Mouse (Mus musculus) olfactory bulb, adult 2 months (tissue): Measurements from ENCODE around the gene Abhd2. TPM values are rescaled to one million over a fixed set of nuclear protein-coding genes. Genes with fewer than 3 reads are reported as not detected.
A peak's percentile ranks its signal among the peaks of the same experiment; 100 is the strongest.

Experiments
- H3K27ac ChIP-seq: fragments of 200-500 bp; 2 replicates; pipeline ENCODE4 v1.5.1; 2012; ENCODE audit warnings: low read depth, low read length; ENCODE audit not compliant: insufficient read depth
- H3K4me1 ChIP-seq: fragments of 200-500 bp; 2 replicates; pipeline ENCODE4 v1.6.1; 2012; ENCODE audit warnings: low read length; ENCODE audit not compliant: control insufficient read depth, insufficient read depth
- H3K4me3 ChIP-seq: fragments of 200-500 bp; 2 replicates; pipeline ENCODE4 v1.5.1; 2012; ENCODE audit warnings: mild to moderate bottlenecking, low read depth, low read length, moderate library complexity; ENCODE audit not compliant: insufficient read depth
- CTCF ChIP-seq: fragments of 200-500 bp; IDR thresholded peaks from 2 replicates; pipeline ENCODE4 v1.5.1; 2012; ENCODE audit warnings: low read depth, mild to moderate bottlenecking, low read length, moderate library complexity; ENCODE audit not compliant: insufficient read depth
- POLR2A ChIP-seq: fragments of 200-500 bp; IDR thresholded peaks from 2 replicates; pipeline ENCODE4 v1.6.1; 2012; ENCODE audit warnings: mild to moderate bottlenecking, low read depth, low read length, moderate library complexity; ENCODE audit not compliant: insufficient read depth
- WGBS: fragments of 180-500 bp; shearing (Covaris S2); methylation state at CpG from one replicate; pipeline ENCODE4 v1.1.7; 2018; 5-methylcytosine and 5-hydroxymethylcytosine counted together
- polyA plus RNA-seq: library from polyadenylated mRNA; stranded (reverse); fragments of >200 nt; gene quantifications from 2 replicates; pipeline ENCODE4 v1.2.4, GENCODE M21; 2012; ENCODE audit warnings: low replicate concordance; ENCODE audit not compliant: missing spikeins, insufficient read depth, insufficient read length

Abhd2 gene
- polyA plus RNA-seq, 1 experiment = not detected

DNA sequence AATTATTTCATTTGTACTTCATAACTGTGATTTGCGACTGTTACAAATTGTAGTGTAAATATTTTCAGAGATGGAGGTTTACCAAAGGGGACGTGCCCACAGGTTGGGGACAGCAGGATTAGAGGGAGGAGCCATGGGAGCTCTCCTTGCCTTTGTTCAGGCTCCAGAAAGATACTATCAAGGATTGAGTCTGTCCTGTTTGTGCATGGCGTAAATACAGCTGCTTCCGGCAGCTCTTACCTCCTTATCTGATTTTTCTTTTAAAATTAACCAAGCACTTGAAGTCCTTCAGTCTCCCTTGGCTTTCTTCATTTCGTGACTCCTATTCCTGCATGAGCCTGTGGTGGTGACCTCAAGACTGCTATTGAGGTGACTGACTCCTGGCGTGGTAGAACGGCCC, 26.5 kb downstream of the Abhd2 start:
- H3K4me3 ChIP-seq = no peak overlapping the region
- WGBS = 85% methylated on average over 7 of the region's 7 CpGs
- peaks cover 22% of the 10 kb centered on the region for H3K4me1 ChIP-seq
- H3K27ac ChIP-seq = no peak overlapping the region
- TF ChIP-seq CTCF (no peak), POLR2A (no peak)

DNA sequence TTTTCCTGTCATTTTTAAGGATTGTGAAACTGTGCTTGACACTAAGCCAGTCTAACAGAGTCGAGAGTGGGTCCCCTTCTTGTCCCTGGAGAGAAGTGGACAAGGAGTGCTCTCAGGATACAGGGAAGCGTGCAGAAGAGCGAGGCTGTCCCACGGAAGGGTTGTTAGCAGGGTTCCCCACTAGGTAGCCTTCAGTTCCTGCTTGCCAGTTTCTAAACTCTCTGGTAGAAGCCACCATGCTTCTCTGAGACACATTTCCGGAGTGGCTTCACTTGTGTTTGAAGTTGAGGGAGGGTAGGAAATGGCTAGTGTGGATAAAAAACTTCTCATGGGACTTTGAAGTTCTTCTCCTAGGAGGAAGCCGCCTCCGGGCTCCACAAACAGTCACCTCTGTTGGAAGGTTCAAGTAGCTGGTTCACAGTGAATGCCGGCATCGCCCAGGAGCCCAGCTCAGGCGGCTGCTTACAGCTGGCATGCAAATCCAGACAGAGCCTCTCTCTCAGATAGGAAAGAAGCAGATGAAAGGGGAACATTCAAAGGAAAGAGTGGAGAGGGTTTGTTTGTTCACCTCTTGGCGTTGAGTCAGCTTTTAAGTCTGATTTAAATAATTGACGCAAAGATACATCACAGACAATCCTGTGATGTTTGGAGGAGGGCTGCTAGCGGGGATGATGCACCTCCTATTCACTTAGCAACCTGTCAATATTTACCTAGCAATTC, 27.6 kb downstream of the Abhd2 start:
- Histone ChIP-seq H3K4me3 (no peak overlapping the region), H3K4me1 (peaks cover 16% of the 10 kb centered on the region), H3K27ac (peak overlapping the region; percentile 15; the same call in 1 of the 2 replicates)
- TF ChIP-seq POLR2A = no peak
- TF ChIP-seq CTCF = no peak
- WGBS = 63% methylated on average over 13 of the region's 13 CpGs

DNA sequence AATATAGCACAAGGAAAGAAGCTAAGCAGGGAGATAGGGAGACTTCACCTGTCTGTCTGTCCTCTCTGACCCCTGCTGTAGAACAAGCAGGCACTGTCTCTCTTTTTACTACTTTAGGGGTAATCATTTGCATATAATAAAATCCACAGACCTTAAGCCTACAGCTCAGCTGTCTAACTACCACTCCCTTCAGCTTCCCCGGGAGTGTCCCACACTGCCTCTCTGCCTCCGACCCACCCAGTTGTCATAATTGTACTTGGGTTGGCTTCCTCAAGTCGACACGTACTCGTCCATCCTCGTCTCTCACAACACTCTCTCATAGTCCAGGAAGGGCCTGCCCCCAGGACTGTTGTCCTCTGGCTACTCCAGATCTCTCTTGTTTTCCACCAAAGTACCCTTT, 29.1 kb downstream of the Abhd2 start:
- WGBS = 72% methylated on average over 6 of the region's 6 CpGs
- TF ChIP-seq POLR2A = no peak
- TF ChIP-seq CTCF = no peak
- Histone ChIP-seq H3K4me1 (peaks cover 14% of the 10 kb centered on the region), H3K27ac (no peak overlapping the region), H3K4me3 (no peak overlapping the region)

DNA sequence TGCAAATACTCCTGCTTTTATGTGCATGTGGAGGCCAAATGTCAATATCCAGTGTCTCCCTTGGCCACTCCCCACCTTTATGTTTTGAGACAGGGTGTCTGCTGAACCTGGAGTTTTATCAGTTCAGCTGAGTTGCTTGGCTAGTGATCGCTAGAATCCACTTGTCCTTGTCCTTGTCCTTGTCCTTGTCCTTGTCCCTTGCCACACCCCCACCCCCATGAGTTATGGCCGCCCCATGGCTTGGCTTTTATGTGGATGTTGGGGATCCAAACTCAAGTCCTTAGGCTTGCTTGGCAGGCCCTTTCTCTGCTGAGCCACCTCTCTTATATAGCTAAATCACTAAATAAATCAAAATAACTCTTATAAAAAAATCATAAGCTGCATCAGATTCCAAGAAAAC, 29.6 kb downstream of the Abhd2 start:
- TF ChIP-seq POLR2A (no peak), CTCF (no peak)
- Histone ChIP-seq H3K27ac (no peak overlapping the region), H3K4me3 (no peak overlapping the region), H3K4me1 (peaks cover 16% of the 10 kb centered on the region)
- WGBS = 90% methylated on average over 2 of the region's 2 CpGs

DNA sequence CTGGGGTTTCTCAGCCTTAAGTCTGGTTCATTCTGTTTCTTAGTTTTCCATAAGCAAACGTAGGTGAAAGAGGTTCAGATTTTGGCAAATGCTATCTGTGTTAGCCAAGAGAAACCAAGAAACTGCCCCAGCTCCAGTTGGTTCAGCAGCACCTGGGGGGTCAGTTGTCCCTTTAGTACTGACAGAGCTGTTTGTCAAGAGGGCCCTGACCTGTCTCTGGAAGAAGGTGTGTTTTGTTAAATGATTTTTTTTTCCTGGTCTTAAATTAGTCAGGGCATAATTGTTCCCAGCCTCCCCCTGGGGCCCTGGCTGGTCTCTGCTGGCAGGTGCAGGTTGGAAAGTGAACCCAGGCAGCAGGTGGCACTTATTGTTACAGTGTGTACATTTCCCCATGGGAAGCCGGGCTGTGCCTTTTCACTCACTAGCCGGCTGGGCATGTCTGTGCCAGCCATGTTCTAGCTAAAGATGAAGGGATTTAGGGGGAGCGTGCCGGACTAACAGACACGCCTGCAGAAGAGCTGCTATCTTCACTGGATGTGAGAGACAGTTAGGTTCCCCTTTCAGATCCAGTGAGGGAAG, 30.3 kb downstream of the Abhd2 start:
- Histone ChIP-seq H3K4me3 (no peak overlapping the region), H3K4me1 (peaks cover 16% of the 10 kb centered on the region), H3K27ac (no peak overlapping the region)
- TF ChIP-seq CTCF (no peak), POLR2A (no peak)
- WGBS = 73% methylated on average over 6 of the region's 6 CpGs

DNA sequence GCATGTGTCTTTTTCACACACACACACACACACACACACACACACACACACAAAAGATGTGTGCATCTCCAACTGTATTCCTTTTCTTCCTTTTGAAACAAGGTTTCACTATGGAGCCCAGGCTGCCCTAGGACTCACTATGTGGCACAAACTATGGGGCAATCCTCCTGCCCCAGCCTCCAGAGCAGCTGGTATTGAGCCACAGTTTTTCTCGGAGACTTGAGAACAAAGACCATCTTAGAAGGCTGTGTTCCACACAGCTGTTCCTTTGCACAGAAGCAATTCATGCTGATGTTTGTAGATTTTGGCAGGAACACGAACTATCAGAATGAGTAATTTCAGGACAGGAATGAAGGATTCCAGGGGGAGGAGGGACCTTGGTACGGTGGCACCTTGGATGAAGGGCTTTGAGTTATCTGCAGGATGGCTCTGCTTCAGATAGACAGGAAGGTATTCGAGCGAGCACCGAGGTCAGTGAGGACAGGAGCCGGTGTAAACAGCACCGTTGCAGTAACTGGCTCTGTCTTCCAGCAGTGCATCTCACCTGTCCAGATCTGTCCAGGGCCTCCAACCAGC, 35.5 kb downstream of the Abhd2 start:
- H3K27ac ChIP-seq = peak overlapping the region; percentile 7
- no peak overlapping the region for H3K4me3 ChIP-seq
- TF ChIP-seq CTCF (no peak), POLR2A (no peak)
- H3K4me1 ChIP-seq = peaks cover 36% of the 10 kb centered on the region
- 61% methylated on average over 8 of the region's 8 CpGs for WGBS

DNA sequence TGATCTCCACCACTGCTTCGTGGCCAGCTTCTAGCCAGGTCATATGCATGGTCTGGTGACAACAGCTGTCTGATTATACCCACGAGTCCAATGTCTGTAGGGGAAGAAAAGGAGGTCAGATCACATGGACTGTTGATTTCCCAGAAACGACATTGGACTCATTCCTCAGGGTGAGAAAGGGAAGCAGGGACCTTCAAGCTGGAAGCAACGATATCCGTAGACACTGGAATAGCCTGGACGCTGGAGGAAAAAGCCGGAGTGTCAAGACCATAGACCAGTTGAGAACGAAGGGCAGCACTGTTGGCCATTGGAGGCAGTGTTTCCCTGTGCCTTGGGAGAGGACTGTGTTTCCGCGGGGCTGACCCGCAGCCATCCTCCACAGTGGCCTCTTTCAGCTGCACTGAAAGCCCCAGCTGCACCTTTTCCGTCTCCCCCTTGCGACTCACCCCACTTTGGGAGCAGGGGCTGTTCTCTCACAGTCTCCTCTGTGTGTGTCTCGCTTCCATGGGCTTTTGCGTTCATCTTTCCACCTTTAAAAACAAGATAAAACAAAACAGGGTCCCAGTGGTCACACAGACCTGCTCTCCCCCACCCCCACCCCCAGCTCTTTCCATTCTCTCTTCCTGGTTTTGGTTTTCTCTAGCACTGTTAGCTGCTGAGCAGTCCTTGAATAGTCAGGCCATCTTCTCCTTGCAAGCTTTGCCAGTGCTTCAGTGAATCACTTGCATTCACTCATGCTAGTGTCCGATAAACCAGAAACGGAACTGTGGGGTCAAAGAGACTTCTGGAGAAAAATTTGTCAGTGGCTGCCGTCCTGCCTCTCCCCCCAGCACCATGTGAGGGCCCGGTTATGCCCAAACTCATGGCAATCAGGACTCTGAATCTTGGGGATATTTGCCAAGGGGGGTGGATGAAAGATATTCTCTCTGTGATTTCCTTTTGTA, 36.5 kb downstream of the Abhd2 start:
- Histone ChIP-seq H3K4me3 (no peak overlapping the region), H3K27ac (peak overlapping the region; percentile 7; the same call in 1 of the 2 replicates), H3K4me1 (peaks cover 43% of the 10 kb centered on the region)
- TF ChIP-seq POLR2A = no peak
- TF ChIP-seq CTCF = no peak
- WGBS = 51% methylated on average over 19 of the region's 19 CpGs

DNA sequence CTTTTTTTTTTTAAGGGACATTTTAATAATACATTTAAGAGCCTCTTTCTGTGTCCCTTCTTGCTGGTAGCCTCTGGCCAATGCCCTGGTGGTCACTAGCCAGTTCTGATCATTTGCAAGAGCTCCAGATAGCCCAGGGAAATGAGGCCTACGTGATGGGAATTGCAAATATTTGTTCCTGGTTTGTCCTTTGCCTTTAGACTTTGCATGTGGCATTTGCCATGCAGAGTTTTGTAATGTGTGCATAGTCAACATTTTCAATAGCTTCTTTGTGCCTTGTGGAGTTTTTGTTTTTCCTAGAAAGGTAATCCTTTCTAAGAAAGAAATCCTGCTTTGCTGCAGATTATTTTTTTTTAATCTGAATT, 37.2 kb downstream of the Abhd2 start:
- Histone ChIP-seq H3K4me3 (no peak overlapping the region), H3K27ac (no peak overlapping the region), H3K4me1 (peaks cover 48% of the 10 kb centered on the region)
- TF ChIP-seq CTCF = no peak
- TF ChIP-seq POLR2A = no peak
- 57% methylated on average over 1 of the region's 1 CpGs for WGBS
